Mouse (Mus musculus) thymus, adult 2 months (tissue): ENCODE data around the gene Cabp2. TPM values are rescaled to one million over a fixed set of nuclear protein-coding genes. Genes with fewer than 3 reads are reported as not detected.

Experiments
- DNase-seq: peaks from one replicate; pipeline ENCODE4 v3.0.0; 2021
- H3K27ac ChIP-seq: fragments of 200-500 bp; 2 replicates; pipeline ENCODE4 v1.5.1; 2012; ENCODE audit warnings: low read length, control low read depth; ENCODE audit not compliant: control insufficient read depth, insufficient read depth
- H3K27me3 ChIP-seq: fragments of 200-500 bp; 2 replicates; pipeline ENCODE4 v1.6.1; 2012; ENCODE audit warnings: mild to moderate bottlenecking, low read length, moderate library complexity, mixed read lengths; ENCODE audit not compliant: control insufficient read depth, insufficient read depth
- H3K36me3 ChIP-seq: fragments of 200-500 bp; 2 replicates; pipeline ENCODE4 v1.6.1; 2012; ENCODE audit warnings: mild to moderate bottlenecking, low read length, moderate library complexity; ENCODE audit not compliant: control insufficient read depth, insufficient read depth
- H3K4me1 ChIP-seq: fragments of 200-500 bp; replicated peaks from 2 replicates; pipeline ENCODE4 v1.6.1; 2012; ENCODE audit warnings: low read length; ENCODE audit not compliant: control insufficient read depth, insufficient read depth
- H3K4me3 ChIP-seq: fragments of 200-500 bp; 2 replicates; pipeline ENCODE4 v1.5.1; 2012; ENCODE audit warnings: mild to moderate bottlenecking, low read length, control low read depth, moderate library complexity; ENCODE audit not compliant: control insufficient read depth, insufficient read depth
- CTCF ChIP-seq: fragments of 200-500 bp; IDR thresholded peaks from 2 replicates; pipeline ENCODE4 v1.5.1; 2012; ENCODE audit warnings: mild to moderate bottlenecking, control low read depth, low read length, moderate library complexity, borderline replicate concordance; ENCODE audit not compliant: control insufficient read depth, poor library complexity, insufficient read depth; ENCODE audit errors: extremely low read depth
- POLR2A ChIP-seq: fragments of 200-500 bp; IDR thresholded peaks from 2 replicates; pipeline ENCODE4 v1.6.1; 2012; ENCODE audit warnings: mild to moderate bottlenecking, low read length, control low read depth, moderate library complexity; ENCODE audit not compliant: control insufficient read depth, poor library complexity, insufficient read depth; ENCODE audit errors: extremely low read depth
- WGBS: fragments of 180-500 bp; shearing (Covaris S2); methylation state at CpG from one replicate; pipeline ENCODE4 v1.1.7; 2018; 5-methylcytosine and 5-hydroxymethylcytosine counted together
- polyA plus RNA-seq: library from polyadenylated mRNA; depleted of rRNA; stranded (reverse); fragments of >200 nt; gene quantifications from 2 replicates; pipeline ENCODE4 v1.2.3, GENCODE M21; 2012

Gene Cabp2
- polyA plus RNA-seq, 1 experiment: 0.42 TPM

GRCm38 (mm10) chr19:4051741-4052515 lies 29.4 kb upstream of the Cabp2 start:
- no peak overlapping the region for H3K27ac ChIP-seq
- peak; percentile 80; the same call in 1 of the 2 replicates for TF ChIP-seq CTCF
- no peak for TF ChIP-seq POLR2A
- DNase-seq: peak; percentile 79
- H3K36me3 ChIP-seq: no peaks in the 10 kb centered on the region
- WGBS: 58% methylated on average over 10 of the region's 10 CpGs
- H3K4me3 ChIP-seq: no peak overlapping the region
- 0 out of 2 replicates have a peak, but pooled peaks cover 5% of the 10 kb centered on the region for H3K4me1 ChIP-seq
- no peaks in the 10 kb centered on the region for H3K27me3 ChIP-seq

DNA sequence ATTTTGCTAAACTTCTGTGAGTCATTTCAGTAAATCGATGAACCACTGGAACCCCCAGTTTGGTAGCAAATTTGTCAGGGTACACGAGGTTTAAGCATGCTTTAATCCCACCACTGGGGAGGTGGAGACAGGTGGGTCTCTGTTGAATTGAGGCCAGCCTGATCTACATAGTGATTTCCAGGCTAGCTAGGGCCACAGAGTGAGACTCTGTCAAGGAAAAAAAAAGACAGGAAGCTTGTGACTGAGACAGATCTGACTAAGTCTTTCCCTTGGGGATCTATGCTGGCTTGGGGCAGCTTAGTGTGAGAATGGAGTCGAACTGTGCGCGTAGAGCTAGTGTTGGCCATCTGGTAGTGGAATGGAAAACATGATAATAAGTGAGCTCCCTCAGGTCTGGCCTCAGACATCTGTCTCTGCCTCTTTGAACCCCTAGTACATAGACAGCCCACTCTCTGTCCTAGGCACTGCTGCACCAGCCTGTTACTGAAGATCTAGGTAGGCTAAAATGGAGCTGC lies 28.8 kb upstream of the Cabp2 start:
- TF ChIP-seq CTCF (no peak), POLR2A (no peak)
- Histone ChIP-seq H3K4me3 (no peak overlapping the region), H3K27me3 (no peaks in the 10 kb centered on the region), H3K4me1 (0 out of 2 replicates have a peak, but pooled peaks cover 5% of the 10 kb centered on the region), H3K36me3 (no peaks in the 10 kb centered on the region), H3K27ac (no peak overlapping the region)
- no peak for DNase-seq
- WGBS: 79% methylated on average over 5 of the region's 5 CpGs

GRCm38 (mm10) chr19:4054613-4055012 lies 26.8 kb upstream of the Cabp2 start:
- DNase-seq: no peak
- no peaks in the 10 kb centered on the region for H3K36me3 ChIP-seq
- 93% methylated on average over 5 of the region's 5 CpGs for WGBS
- no peak for TF ChIP-seq POLR2A
- no peak for TF ChIP-seq CTCF
- no peak overlapping the region for H3K27ac ChIP-seq
- no peaks in the 10 kb centered on the region for H3K27me3 ChIP-seq
- H3K4me1 ChIP-seq: peaks cover 19% of the 10 kb centered on the region
- H3K4me3 ChIP-seq: no peak overlapping the region

DNA sequence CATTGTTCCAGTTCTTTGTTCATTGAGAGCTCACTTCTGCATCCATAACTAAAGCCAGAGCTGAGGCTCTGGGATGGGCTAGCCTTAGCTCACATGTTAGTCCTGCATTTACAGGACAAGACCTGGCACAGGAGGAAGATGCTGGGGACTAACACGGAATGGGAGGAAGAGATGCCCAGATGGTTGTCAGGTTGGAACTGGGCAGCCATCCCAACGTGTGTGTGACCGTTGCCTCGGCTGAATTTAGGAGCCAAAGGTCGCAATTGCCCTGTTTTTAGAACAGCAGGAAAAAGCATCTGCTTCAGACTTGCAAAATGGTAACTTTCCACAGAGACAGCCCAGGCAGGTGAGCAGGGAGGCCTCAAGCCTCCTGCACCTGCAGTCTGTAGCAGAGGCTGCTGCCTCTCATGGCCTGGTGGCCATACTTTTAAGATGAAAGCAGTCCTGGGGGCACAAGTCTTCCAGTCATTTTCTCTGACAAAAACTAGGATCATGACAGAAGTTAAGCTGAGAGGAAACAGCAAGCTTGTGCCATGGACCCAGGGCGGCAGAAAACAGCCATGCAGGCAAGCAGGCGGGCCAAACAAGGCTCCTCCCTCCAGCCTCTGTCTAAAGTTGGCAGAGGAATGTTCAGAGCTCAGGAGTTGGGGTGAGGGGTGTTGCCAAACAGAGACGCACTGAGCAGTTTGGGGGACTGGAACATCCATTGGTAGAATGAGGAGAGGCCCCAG lies 26.0 kb upstream of the Cabp2 start:
- DNase-seq: no peak
- H3K36me3 ChIP-seq: no peaks in the 10 kb centered on the region
- H3K4me3 ChIP-seq: no peak overlapping the region
- no peaks in the 10 kb centered on the region for H3K27me3 ChIP-seq
- H3K27ac ChIP-seq: no peak overlapping the region
- WGBS: 85% methylated on average over 8 of the region's 8 CpGs
- TF ChIP-seq POLR2A: no peak
- no peak for TF ChIP-seq CTCF
- peaks cover 23% of the 10 kb centered on the region for H3K4me1 ChIP-seq

- TF ChIP-seq POLR2A (no peak), CTCF (no peak)
- no peak overlapping the region for H3K4me3 ChIP-seq
- no peaks in the 10 kb centered on the region for H3K27me3 ChIP-seq
- no peaks in the 10 kb centered on the region for H3K36me3 ChIP-seq
- no peak overlapping the region for H3K27ac ChIP-seq
- DNase-seq: no peak
- WGBS: 89% methylated on average over 15 of the region's 15 CpGs
- peaks cover 25% of the 10 kb centered on the region for H3K4me1 ChIP-seq
Observed at GRCm38 (mm10) chr19:4055947-4056693, 25.3 kb upstream of the Cabp2 start.

- Histone ChIP-seq H3K36me3 (no peaks in the 10 kb centered on the region), H3K4me1 (peaks cover 27% of the 10 kb centered on the region), H3K27ac (no peak overlapping the region), H3K4me3 (no peak overlapping the region), H3K27me3 (no peaks in the 10 kb centered on the region)
- DNase-seq: no peak
- TF ChIP-seq POLR2A (no peak), CTCF (no peak)
- WGBS: 78% methylated on average over 4 of the region's 4 CpGs
Observed at GRCm38 (mm10) chr19:4056727-4057126, 24.7 kb upstream of the Cabp2 start.
